Mouse (Mus musculus) limb, embryonic 11.5 days (tissue): ENCODE measurements around the gene Tcf19. TPM values are rescaled to one million over a fixed set of nuclear protein-coding genes. Genes with fewer than 3 reads are reported as not detected.
A peak's percentile ranks its signal among the peaks of the same experiment; 100 is the strongest.
"Not testable (repeated sequence)": the region's sequence is repeated elsewhere in the genome, so short reads cannot be mapped to it uniquely, and the experiment has no call there.

ENCODE experiments used
- ATAC-seq: fragments of 200-750 bp; cut with Nextera tagmentation; 2 replicates; pipeline ENCODE4 v1.8.0; 2017; ENCODE audit warnings: low read depth; ENCODE audit not compliant: insufficient number of reproducible peaks, low FRiP score, low TSS enrichment
- DNase-seq: peaks from one replicate; pipeline ENCODE4 v3.0.0-alpha.2; 2015; ENCODE audit warnings: low spot score
- H3K27ac ChIP-seq: fragments of 300-500 bp; sonication (generic); replicated peaks from 2 replicates; pipeline ENCODE4 v1.5.1; 2014; ENCODE audit warnings: low read depth, mild to moderate bottlenecking, low read length
- H3K27me3 ChIP-seq: fragments of 300-500 bp; sonication (generic); 2 replicates; pipeline ENCODE4 v1.6.1; 2014; ENCODE audit warnings: mild to moderate bottlenecking, low read length, mixed read lengths; ENCODE audit not compliant: control insufficient read depth, insufficient read depth
- H3K36me3 ChIP-seq: fragments of 300-500 bp; sonication (generic); 2 replicates; pipeline ENCODE4 v1.6.1; 2014; ENCODE audit warnings: mild to moderate bottlenecking, low read length, moderate library complexity, mixed read lengths; ENCODE audit not compliant: control insufficient read depth, insufficient read depth
- H3K4me1 ChIP-seq: fragments of 300-500 bp; sonication (generic); 2 replicates; pipeline ENCODE4 v1.6.1; 2014; ENCODE audit warnings: low read length, mixed read lengths; ENCODE audit not compliant: control insufficient read depth, insufficient read depth
- H3K4me2 ChIP-seq: fragments of 300-500 bp; sonication (generic); 2 replicates; pipeline ENCODE4 v1.6.1; 2014; ENCODE audit warnings: low read depth, mild to moderate bottlenecking, moderate library complexity; ENCODE audit not compliant: severe bottlenecking
- H3K4me3 ChIP-seq: fragments of 300-500 bp; sonication (generic); 2 replicates; pipeline ENCODE4 v1.5.1; 2014; ENCODE audit warnings: low read depth, low read length
- H3K9ac ChIP-seq: fragments of 300-500 bp; sonication (generic); 2 replicates; pipeline ENCODE4 v1.6.1; 2014; ENCODE audit warnings: mild to moderate bottlenecking, low read length
- H3K9me3 ChIP-seq: fragments of 300-500 bp; sonication (generic); 2 replicates; pipeline ENCODE4 v1.6.1; 2016; ENCODE audit warnings: low read length; ENCODE audit not compliant: control insufficient read depth
- WGBS: fragments of 180-500 bp; shearing (Covaris S2); extraction: QIAGEN DNeasy Blood & Tissue Kit; methylation state at CpG from one replicate; pipeline ENCODE4 v1.1.7; 2014; 5-methylcytosine and 5-hydroxymethylcytosine counted together
- polyA plus RNA-seq: library from polyadenylated mRNA; unstranded; fragments of >200 nt; fragmentation: Nextera tagmentation; extraction: Ambion mirVana; gene quantifications from 2 replicates; pipeline ENCODE4 v1.2.1, GENCODE M21; 2014

Gene Tcf19
- polyA plus RNA-seq, 1 experiment from 2014 or later: 65.0 TPM

- 96% methylated on average over 2 of the region's 2 CpGs for WGBS
- DNase-seq: no peak
- no peak for ATAC-seq
- no peaks in the 10 kb centered on the region for H3K27me3 ChIP-seq
- H3K36me3 ChIP-seq: no peaks in the 10 kb centered on the region
- no peak overlapping the region for H3K4me3 ChIP-seq
- no peak overlapping the region for H3K9ac ChIP-seq
- no peaks in the 10 kb centered on the region for H3K4me1 ChIP-seq
- no peak overlapping the region for H3K27ac ChIP-seq
- no peaks in the 10 kb centered on the region for H3K9me3 ChIP-seq
- no peak overlapping the region for H3K4me2 ChIP-seq
Measured at GRCm38 (mm10) chr17:35488041-35488440, 28.6 kb downstream of the Tcf19 start.

- Histone ChIP-seq H3K4me1 (no peaks in the 10 kb centered on the region), H3K27me3 (no peaks in the 10 kb centered on the region), H3K9ac (no peak overlapping the region), H3K4me2 (no peak overlapping the region), H3K36me3 (no peaks in the 10 kb centered on the region), H3K27ac (no peak overlapping the region), H3K4me3 (no peak overlapping the region), H3K9me3 (no peaks in the 10 kb centered on the region)
- 50% methylated on average over 10 of the region's 10 CpGs for WGBS
- no peak for DNase-seq
- ATAC-seq: no peak
Measured at GRCm38 (mm10) chr17:35486726-35487125, 29.9 kb downstream of the Tcf19 start.

- H3K27me3 ChIP-seq: no peaks in the 10 kb centered on the region
- no peak for ATAC-seq
- no peak overlapping the region for H3K4me2 ChIP-seq
- no peaks in the 10 kb centered on the region for H3K9me3 ChIP-seq
- no peak for DNase-seq
- H3K4me3 ChIP-seq: no peak overlapping the region
- no peak overlapping the region for H3K9ac ChIP-seq
- H3K36me3 ChIP-seq: no peaks in the 10 kb centered on the region
- H3K4me1 ChIP-seq: no peaks in the 10 kb centered on the region
- H3K27ac ChIP-seq: no peak overlapping the region
- 46% methylated on average over 4 of the region's 4 CpGs for WGBS
Measured at GRCm38 (mm10) chr17:35485702-35486101, 30.9 kb downstream of the Tcf19 start.

- 1% methylated on average over 9 of the region's 9 CpGs for WGBS
- H3K27me3 ChIP-seq: no peaks in the 10 kb centered on the region
- H3K9ac ChIP-seq: no peak overlapping the region
- H3K27ac ChIP-seq: no peak overlapping the region
- H3K4me3 ChIP-seq: no peak overlapping the region
- H3K4me1 ChIP-seq: no peaks in the 10 kb centered on the region
- ATAC-seq (no peak), DNase-seq (peak; percentile 75)
- H3K9me3 ChIP-seq: no peaks in the 10 kb centered on the region
- no peaks in the 10 kb centered on the region for H3K36me3 ChIP-seq
- H3K4me2 ChIP-seq: no peak overlapping the region
Measured at GRCm38 (mm10) chr17:35484066-35484465, 32.6 kb downstream of the Tcf19 start.

DNA sequence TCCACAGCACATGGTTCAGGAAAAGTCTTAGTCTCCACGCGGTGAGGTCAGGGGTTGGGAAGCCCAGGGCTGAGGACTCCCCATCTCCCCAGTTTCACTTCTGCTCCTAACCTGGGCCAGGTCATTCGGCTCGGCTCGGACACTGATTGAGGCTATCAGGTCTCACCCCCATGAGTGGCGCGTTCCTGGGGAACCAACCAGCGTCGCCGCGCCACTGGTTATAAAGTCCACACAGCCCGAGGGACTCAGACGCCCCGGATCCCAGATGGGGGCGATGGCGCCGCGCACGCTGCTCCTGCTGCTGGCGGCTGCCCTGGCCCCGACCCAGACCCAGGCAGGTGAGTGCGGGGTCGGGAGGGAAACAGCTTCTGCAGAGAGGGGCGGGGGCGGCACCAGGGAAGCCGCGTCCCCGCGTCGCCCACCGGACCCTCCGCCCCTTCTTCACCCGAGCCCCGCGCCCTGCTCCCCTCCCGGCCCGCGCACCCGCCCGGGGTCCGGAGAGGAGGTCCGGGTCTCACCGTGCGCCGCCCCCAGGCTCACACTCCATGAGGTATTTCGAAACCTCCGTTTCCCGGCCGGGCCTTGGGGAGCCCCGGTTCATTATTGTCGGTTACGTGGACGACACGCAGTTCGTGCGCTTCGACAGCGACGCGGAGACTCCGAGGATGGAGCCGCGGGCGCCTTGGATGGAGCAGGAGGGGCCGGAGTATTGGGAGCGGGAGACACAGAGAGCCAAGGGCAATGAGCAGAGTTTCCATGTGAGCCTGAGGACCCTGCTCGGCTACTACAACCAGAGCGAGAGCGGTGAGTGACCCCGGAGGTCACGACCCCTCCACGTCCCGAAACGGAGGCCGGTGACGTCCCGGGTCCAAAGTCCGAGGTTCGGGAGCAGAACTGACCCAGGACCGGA is 46.5 kb downstream of the Tcf19 start, which contains the start of gene H2-Q10:
Gene H2-Q10, plus strand, starts transcription at position 248 of the 910 bp plus-strand sequence.
- no peaks in the 10 kb centered on the region for H3K36me3 ChIP-seq
- H3K9me3 ChIP-seq: no peaks in the 10 kb centered on the region
- H3K4me2 ChIP-seq: peak within 1 kb of the TSS; percentile 56
- DNase-seq (peak; percentile 50), ATAC-seq (no peak)
- H3K4me1 ChIP-seq: no peaks in the 10 kb centered on the region
- no peak within 1 kb of the TSS for H3K27ac ChIP-seq
- peak within 1 kb of the TSS; percentile 32 for H3K4me3 ChIP-seq
- peaks cover 22% of the 10 kb centered on the region for H3K27me3 ChIP-seq
- WGBS: under 1% methylated on average over 73 of the region's 80 CpGs
- peak within 1 kb of the TSS; percentile 35; the same call in 1 of the 2 replicates for H3K9ac ChIP-seq

DNA sequence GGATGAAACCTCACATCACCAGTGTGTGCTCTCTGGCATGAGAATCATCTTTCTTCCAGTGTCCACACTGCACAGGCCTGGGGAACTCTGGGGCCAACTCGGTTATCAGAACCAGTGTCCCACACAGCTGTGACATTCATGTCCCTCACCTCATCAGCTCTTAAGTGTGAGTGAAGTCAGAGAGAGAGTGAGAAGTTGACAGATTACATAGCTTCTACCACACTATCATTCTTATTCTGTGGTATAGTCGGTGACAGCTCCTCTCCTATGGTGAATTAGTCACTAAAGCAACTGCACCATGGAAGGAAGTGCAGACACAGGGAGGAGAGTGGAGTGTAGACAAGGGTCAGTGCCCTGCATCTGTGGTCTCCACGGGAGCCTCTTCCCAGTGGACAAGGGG is 47.7 kb downstream of the Tcf19 start:
- H3K36me3 ChIP-seq, H3K4me2 ChIP-seq, DNase-seq, H3K27ac ChIP-seq, H3K4me1 ChIP-seq, H3K9me3 ChIP-seq, H3K4me3 ChIP-seq, H3K9ac ChIP-seq, ATAC-seq: not testable (repeated sequence)
- H3K27me3 ChIP-seq: peaks cover 22% of the 10 kb centered on the region
- WGBS: 65% methylated on average over 3 of the region's 3 CpGs

- not testable (repeated sequence) for H3K27ac ChIP-seq, H3K4me3 ChIP-seq, H3K4me2 ChIP-seq, ATAC-seq, H3K9me3 ChIP-seq, H3K36me3 ChIP-seq, H3K4me1 ChIP-seq, H3K9ac ChIP-seq
- DNase-seq: peak; percentile 81
- 4% methylated on average over 8 of the region's 8 CpGs for WGBS
- H3K27me3 ChIP-seq: peaks cover 19% of the 10 kb centered on the region
Measured at GRCm38 (mm10) chr17:35465651-35466050, 51.0 kb downstream of the Tcf19 start.
